Mouse (Mus musculus): ENCODE measurements around the gene Gm37240. TPM values are rescaled to one million over a fixed set of nuclear protein-coding genes. Genes with fewer than 3 reads are reported as not detected.

The Gm37240 gene
- polyA plus RNA-seq, 1 experiment, result not detected

DNA sequence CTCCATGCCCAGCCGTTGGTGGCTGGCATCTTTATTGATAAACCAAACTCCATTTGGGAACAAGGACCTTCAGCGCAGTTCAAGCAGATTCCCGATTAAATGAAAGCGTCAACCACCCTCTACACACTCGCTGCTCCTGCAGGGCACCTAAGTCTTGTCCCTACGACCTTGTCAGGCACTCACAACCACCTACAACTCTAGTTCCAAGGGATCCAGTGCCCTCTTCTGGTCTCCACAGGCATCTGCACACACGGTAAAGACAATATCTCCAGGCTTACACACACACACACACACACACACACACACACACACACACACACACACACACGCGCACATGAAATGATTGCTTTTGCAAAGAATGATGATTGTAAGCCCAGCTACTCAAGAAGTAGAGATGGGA lies 1255.7 kb downstream of the Gm37240 start:
- Histone ChIP-seq H3K27ac (ENCODE audit: insufficient read depth, low read depth, low read length) (no peak overlapping the region), H3K4me3 (ENCODE audit: insufficient read depth, low read depth, low read length) (no peak overlapping the region), H3K4me1 (ENCODE audit: control insufficient read depth, insufficient read depth, low read length) (no peaks in the 10 kb centered on the region)
- TF ChIP-seq CTCF (IDR thresholded peaks at IDR 0.05; ENCODE audit: insufficient read depth, low read depth, low read length), result no peak
- TF ChIP-seq POLR2A (IDR thresholded peaks at IDR 0.05; ENCODE audit: insufficient read depth, low read depth, low read length), result no peak
- 98% methylated on average over 9 of the region's 9 CpGs for WGBS

DNA sequence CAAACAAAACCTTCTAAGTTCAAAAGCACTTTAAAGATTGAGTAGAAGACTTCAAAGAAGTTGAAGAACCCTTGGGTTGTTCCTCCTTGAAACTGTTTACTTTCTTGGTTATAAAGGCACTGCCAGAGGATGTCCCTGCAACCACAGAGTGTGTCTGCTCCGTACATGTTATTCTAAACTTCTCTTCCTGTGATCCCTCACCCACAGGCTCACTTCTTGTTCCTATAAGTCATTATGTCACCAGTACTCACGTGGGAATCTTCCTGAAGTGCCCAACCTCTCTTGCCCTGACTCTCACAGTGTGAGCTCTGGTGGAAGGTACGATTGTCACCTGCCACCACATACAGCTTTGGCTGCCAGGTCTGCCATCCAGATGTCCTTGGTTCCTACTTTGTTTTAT lies 1265.3 kb downstream of the Gm37240 start:
- WGBS, result 77% methylated on average over 3 of the region's 3 CpGs
- H3K4me3 ChIP-seq (ENCODE audit: insufficient read depth, low read depth, low read length), result no peak overlapping the region
- TF ChIP-seq CTCF (IDR thresholded peaks at IDR 0.05; ENCODE audit: insufficient read depth, low read depth, low read length), result no peak
- no peak for TF ChIP-seq POLR2A (IDR thresholded peaks at IDR 0.05; ENCODE audit: insufficient read depth, low read depth, low read length)
- no peak overlapping the region for H3K27ac ChIP-seq (ENCODE audit: insufficient read depth, low read depth, low read length)
- H3K4me1 ChIP-seq (ENCODE audit: control insufficient read depth, insufficient read depth, low read length), result 0 out of 2 replicates have a peak, but pooled peaks cover 3% of the 10 kb centered on the region

DNA sequence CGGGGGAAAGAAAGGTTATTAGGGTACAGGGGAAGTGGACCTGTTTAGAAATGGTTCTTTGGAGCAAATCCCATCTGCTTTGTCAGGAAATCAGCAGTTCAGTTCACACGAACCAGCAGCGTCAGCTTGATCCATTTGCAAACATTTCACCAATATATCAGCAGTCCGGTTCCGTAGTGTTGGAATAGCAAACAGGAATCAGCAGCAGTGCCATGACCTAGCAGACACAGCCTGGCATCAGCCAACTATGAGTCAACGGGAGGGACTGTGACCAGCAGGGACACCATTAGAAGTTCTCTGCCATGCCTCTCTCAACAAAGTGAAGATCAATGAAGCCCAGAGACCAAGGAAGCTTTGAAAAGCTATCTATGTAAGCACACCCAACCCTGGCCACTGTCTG lies 1267.6 kb downstream of the Gm37240 start:
- Histone ChIP-seq H3K27ac (ENCODE audit: insufficient read depth, low read depth, low read length) (no peak overlapping the region), H3K4me3 (ENCODE audit: insufficient read depth, low read depth, low read length) (no peak overlapping the region), H3K4me1 (ENCODE audit: control insufficient read depth, insufficient read depth, low read length) (no peaks in the 10 kb centered on the region)
- 92% methylated on average over 6 of the region's 6 CpGs for WGBS
- no peak for TF ChIP-seq POLR2A (IDR thresholded peaks at IDR 0.05; ENCODE audit: insufficient read depth, low read depth, low read length)
- no peak for TF ChIP-seq CTCF (IDR thresholded peaks at IDR 0.05; ENCODE audit: insufficient read depth, low read depth, low read length)

DNA sequence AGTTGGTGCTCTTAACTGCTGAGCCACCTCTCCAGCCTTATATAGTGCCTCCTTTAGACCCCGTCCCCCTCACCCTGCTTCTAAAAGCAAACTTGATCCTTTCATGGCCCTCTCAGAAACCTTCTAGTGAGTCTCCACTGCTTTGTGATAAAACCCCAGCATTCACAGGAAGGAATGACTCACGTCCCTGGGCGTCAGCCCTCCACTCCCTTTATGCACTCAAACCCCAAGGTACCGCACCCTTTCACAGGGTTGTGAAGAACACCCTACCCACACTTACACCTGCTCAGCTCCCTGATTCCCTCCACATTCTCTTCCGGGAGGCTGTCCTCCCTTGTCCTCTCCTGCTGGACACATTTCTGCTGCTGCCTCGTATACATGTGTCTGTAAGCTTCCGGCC lies 1268.3 kb downstream of the Gm37240 start:
- WGBS, result 96% methylated on average over 7 of the region's 7 CpGs
- TF ChIP-seq CTCF (IDR thresholded peaks at IDR 0.05; ENCODE audit: insufficient read depth, low read depth, low read length), result no peak
- no peak for TF ChIP-seq POLR2A (IDR thresholded peaks at IDR 0.05; ENCODE audit: insufficient read depth, low read depth, low read length)

DNA sequence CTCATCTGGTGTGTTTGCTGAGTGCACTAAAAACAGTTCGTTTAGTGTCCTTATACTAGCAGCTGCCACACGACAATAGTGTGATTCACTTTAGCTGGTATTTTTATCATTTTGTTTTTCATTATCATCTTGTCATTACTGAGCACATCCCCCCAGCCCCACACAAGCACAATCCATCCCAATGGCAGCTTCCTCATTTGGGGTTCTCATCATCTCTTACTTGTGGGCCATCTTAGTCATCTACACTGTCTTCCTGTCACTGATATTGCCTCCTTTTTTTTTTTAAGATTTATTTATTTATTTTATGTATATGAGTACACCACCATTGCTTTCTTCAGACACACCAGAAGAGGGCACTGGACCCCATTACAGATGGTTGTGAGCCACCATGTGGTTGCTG lies 1268.7 kb downstream of the Gm37240 start:
- TF ChIP-seq POLR2A (IDR thresholded peaks at IDR 0.05; ENCODE audit: insufficient read depth, low read depth, low read length) (no peak), CTCF (IDR thresholded peaks at IDR 0.05; ENCODE audit: insufficient read depth, low read depth, low read length) (no peak)
- WGBS, result 91% methylated on average over 2 of the region's 2 CpGs
- H3K27ac ChIP-seq (ENCODE audit: insufficient read depth, low read depth, low read length), result no peak overlapping the region
- H3K4me3 ChIP-seq (ENCODE audit: insufficient read depth, low read depth, low read length), result no peak overlapping the region
- no peaks in the 10 kb centered on the region for H3K4me1 ChIP-seq (ENCODE audit: control insufficient read depth, insufficient read depth, low read length)

More for the DNA sequence above, 1268.3 kb downstream of the Gm37240 start:
- no peak overlapping the region for H3K4me3 ChIP-seq (ENCODE audit: insufficient read depth, low read depth, low read length)
- H3K27ac ChIP-seq (ENCODE audit: insufficient read depth, low read depth, low read length), result no peak overlapping the region
- H3K4me1 ChIP-seq (ENCODE audit: control insufficient read depth, insufficient read depth, low read length), result no peaks in the 10 kb centered on the region

DNA sequence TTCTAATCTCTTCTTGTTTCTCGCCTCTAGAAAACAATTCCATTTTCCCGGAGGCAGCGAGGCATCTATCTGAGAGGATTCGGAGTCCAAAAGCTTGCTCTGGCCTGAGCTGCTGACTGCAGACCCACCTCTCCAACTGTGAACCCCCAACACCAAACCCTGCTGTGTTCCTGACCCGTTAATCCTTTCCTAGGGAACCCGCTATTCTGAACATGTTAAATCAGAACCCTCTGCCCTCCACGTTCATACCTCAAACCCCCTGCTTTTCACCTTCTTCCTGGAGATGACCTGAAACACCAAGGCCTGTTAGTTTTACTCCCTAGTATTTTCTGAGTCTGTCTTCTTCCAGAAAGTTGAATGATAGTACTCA lies 1271.5 kb downstream of the Gm37240 start:
- TF ChIP-seq POLR2A (IDR thresholded peaks at IDR 0.05; ENCODE audit: insufficient read depth, low read depth, low read length), result no peak
- TF ChIP-seq CTCF (IDR thresholded peaks at IDR 0.05; ENCODE audit: insufficient read depth, low read depth, low read length), result no peak
- Histone ChIP-seq H3K4me1 (ENCODE audit: control insufficient read depth, insufficient read depth, low read length) (no peaks in the 10 kb centered on the region), H3K27ac (ENCODE audit: insufficient read depth, low read depth, low read length) (no peak overlapping the region), H3K4me3 (ENCODE audit: insufficient read depth, low read depth, low read length) (no peak overlapping the region)
- WGBS, result 29% methylated on average over 7 of the region's 7 CpGs

DNA sequence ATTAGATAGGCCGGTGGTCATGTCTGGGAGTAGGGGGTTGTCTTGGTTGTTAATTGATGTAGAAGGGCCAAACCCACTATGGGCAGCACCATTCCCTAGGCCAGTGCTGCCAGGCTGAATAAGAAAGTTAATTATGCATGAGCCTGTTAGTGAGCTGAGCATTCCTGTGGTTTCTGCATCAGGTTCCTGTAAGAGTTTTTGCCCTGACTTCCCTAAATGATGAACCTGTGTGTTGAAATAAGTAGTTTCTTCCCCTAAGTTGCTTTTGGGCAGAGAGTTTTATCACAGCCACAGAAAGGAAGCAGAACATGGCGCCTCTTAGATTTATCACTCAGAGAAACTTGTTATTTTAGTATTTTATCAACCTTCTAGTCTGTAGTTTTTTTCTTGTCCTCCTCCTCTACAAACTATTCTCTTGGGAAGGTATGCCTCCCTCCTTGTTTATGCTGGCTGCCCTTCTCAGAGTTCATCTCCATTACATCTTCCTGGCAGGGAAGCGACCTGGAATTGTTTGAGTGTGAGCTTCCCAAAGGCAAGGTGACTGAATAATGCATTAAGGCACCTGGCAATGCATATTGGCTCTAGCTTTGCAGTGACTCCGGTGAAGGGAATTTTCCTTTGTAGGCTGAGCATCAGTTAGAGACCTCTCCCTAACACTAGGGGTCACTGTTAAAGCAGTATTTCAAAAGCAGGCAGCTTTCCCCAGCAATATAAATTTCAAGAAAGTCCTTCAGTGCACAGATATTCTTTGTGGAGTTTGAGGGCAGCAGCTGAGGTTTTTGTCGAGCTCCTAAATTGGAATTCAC lies 1272.1 kb downstream of the Gm37240 start:
- no peak overlapping the region for H3K27ac ChIP-seq (ENCODE audit: insufficient read depth, low read depth, low read length)
- 26% methylated on average over 5 of the region's 5 CpGs for WGBS

DNA sequence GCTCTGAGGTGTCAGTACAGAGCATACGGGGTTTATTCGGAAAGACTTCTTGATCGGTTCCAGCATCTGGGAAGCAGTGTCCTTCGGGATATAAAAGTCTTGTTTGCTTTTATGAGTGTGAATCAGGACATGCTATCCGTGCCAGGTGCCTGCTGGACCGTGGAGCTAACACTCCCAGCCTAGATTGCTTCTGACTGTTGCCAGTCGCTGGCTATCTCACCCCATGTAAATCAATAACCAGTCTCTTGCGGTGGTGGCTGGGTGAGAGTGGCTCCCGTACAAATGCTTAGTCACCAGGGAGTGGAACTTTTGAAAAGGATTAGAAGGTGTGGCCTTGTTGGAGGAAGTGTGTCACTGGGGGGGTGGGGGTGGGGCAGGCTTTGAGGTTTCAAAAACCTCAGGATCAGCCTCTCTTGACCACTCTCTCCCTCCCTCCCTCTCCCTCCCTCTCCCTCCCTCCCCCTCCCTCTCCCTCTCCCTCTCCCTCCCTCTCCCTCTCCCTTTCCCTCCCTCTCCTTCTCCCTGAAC lies 1277.1 kb downstream of the Gm37240 start:
- H3K4me3 ChIP-seq (ENCODE audit: insufficient read depth, low read depth, low read length), result no peak overlapping the region
- H3K4me1 ChIP-seq (ENCODE audit: control insufficient read depth, insufficient read depth, low read length), result no peaks in the 10 kb centered on the region
- H3K27ac ChIP-seq (ENCODE audit: insufficient read depth, low read depth, low read length), result no peak overlapping the region
- TF ChIP-seq CTCF (IDR thresholded peaks at IDR 0.05; ENCODE audit: insufficient read depth, low read depth, low read length), result no peak
- no peak for TF ChIP-seq POLR2A (IDR thresholded peaks at IDR 0.05; ENCODE audit: insufficient read depth, low read depth, low read length)
- WGBS, result 81% methylated on average over 9 of the region's 9 CpGs

More for the DNA sequence above, 1272.1 kb downstream of the Gm37240 start:
- TF ChIP-seq POLR2A (IDR thresholded peaks at IDR 0.05; ENCODE audit: insufficient read depth, low read depth, low read length) (no peak), CTCF (IDR thresholded peaks at IDR 0.05; ENCODE audit: insufficient read depth, low read depth, low read length) (no peak)
- no peak overlapping the region for H3K4me3 ChIP-seq (ENCODE audit: insufficient read depth, low read depth, low read length)
- H3K4me1 ChIP-seq (ENCODE audit: control insufficient read depth, insufficient read depth, low read length), result no peaks in the 10 kb centered on the region

DNA sequence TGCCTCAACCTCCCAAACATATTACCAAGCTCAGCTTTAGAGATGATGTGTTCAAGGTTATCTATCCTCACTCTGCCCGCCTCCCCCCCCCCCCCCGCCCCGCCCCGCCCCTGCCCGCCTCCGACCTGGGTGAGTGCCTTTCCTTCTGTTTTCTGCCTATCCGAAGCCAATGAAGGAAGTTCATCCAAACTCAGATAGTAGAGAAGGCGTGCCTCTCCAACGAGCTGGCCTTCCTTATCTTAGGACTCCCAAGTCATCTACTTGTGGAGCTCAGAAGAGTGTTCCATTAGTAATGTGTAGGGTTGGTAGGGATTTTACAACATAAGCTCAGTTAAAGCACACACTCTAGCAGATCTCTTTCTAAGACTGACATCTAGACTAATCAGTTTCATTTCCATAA lies 1284.1 kb downstream of the Gm37240 start:
- Histone ChIP-seq H3K4me1 (ENCODE audit: control insufficient read depth, insufficient read depth, low read length) (no peaks in the 10 kb centered on the region), H3K4me3 (ENCODE audit: insufficient read depth, low read depth, low read length) (no peak overlapping the region), H3K27ac (ENCODE audit: insufficient read depth, low read depth, low read length) (no peak overlapping the region)
- TF ChIP-seq CTCF (IDR thresholded peaks at IDR 0.05; ENCODE audit: insufficient read depth, low read depth, low read length) (no peak), POLR2A (IDR thresholded peaks at IDR 0.05; ENCODE audit: insufficient read depth, low read depth, low read length) (no peak)
- WGBS, result 74% methylated on average over 9 of the region's 9 CpGs

All from olfactory bulb, adult 2 months (tissue).